Mouse (Mus musculus) hindbrain, embryonic 10.5 days (tissue): Measurements from ENCODE around the gene Cab39l. TPM values are rescaled to one million over a fixed set of nuclear protein-coding genes. Genes with fewer than 3 reads are reported as not detected.

Source experiments
- DNase-seq: peaks from one replicate; pipeline ENCODE4 v3.0.0-alpha.2; 2017; ENCODE audit warnings: low spot score
- H3K27ac ChIP-seq: fragments of 300-500 bp; sonication (generic); 2 replicates; pipeline ENCODE4 v1.5.1; 2016; ENCODE audit warnings: mild to moderate bottlenecking, moderate library complexity
- H3K27me3 ChIP-seq: fragments of 300-500 bp; sonication (generic); 2 replicates; pipeline ENCODE4 v1.6.1; 2016; ENCODE audit warnings: mild to moderate bottlenecking; ENCODE audit not compliant: poor library complexity, insufficient read depth, severe bottlenecking
- H3K36me3 ChIP-seq: fragments of 300-500 bp; sonication (generic); 2 replicates; pipeline ENCODE4 v1.6.1; 2016; ENCODE audit warnings: mild to moderate bottlenecking, moderate library complexity
- H3K4me1 ChIP-seq: fragments of 300-500 bp; sonication (generic); replicated peaks from 2 replicates; pipeline ENCODE4 v1.6.1; 2016; ENCODE audit warnings: mild to moderate bottlenecking
- H3K4me3 ChIP-seq: fragments of 300-500 bp; sonication (generic); 2 replicates; pipeline ENCODE4 v1.5.1; 2016; ENCODE audit warnings: mild to moderate bottlenecking, moderate library complexity
- H3K9me3 ChIP-seq: fragments of 300-500 bp; sonication (generic); 2 replicates; pipeline ENCODE4 v1.6.1; 2016; ENCODE audit warnings: mild to moderate bottlenecking, moderate library complexity
- WGBS: fragments of 180-500 bp; shearing (Covaris S2); methylation state at CpG from one replicate; pipeline ENCODE4 v1.1.7; 2016; 5-methylcytosine and 5-hydroxymethylcytosine counted together
- polyA plus RNA-seq: library from polyadenylated mRNA; unstranded; fragments of >200 nt; fragmentation: Nextera tagmentation; extraction: Ambion mirVana; gene quantifications from 2 replicates; pipeline ENCODE4 v1.2.1, GENCODE M21; 2016

Gene Cab39l
- polyA plus RNA-seq, 1 experiment from 2014 or later: 38.3 TPM

- Histone ChIP-seq H3K9me3 (no peaks in the 10 kb centered on the region), H3K4me1 (peaks cover 29% of the 10 kb centered on the region), H3K27me3 (no peaks in the 10 kb centered on the region), H3K27ac (no peak overlapping the region), H3K36me3 (no peaks in the 10 kb centered on the region), H3K4me3 (no peak overlapping the region)
- DNase-seq: no peak
- 71% methylated on average over 8 of the region's 8 CpGs for WGBS
Observed at GRCm38 (mm10) chr14:59551956-59552355, 111.2 kb downstream of the Cab39l start.

DNA sequence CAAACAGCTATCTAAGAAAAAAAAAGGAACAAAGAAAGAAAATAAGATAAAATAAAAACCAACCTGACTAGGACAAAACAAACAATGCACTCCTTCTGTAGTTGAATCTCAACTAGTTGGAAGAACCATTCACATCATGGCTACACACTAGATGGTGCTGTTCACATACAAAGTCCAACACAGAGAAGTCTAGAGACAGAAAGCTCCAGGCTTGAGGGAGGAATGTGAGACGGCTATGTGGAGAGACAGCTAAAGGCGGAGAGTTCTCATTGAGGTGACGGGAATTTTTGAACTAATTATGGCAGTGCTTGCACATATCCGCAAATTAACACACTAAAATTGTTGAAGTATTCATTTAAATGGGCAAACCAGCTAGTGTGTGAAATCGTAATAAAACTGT lies 113.3 kb downstream of the Cab39l start:
- Histone ChIP-seq H3K36me3 (no peaks in the 10 kb centered on the region), H3K4me3 (no peak overlapping the region), H3K27me3 (no peaks in the 10 kb centered on the region), H3K9me3 (no peaks in the 10 kb centered on the region), H3K4me1 (peaks cover 16% of the 10 kb centered on the region), H3K27ac (no peak overlapping the region)
- DNase-seq: no peak
- 76% methylated on average over 5 of the region's 5 CpGs for WGBS

- WGBS: 92% methylated on average over 8 of the region's 8 CpGs
- no peaks in the 10 kb centered on the region for H3K36me3 ChIP-seq
Observed at GRCm38 (mm10) chr14:59555018-59555417, 114.2 kb downstream of the Cab39l start.

DNA sequence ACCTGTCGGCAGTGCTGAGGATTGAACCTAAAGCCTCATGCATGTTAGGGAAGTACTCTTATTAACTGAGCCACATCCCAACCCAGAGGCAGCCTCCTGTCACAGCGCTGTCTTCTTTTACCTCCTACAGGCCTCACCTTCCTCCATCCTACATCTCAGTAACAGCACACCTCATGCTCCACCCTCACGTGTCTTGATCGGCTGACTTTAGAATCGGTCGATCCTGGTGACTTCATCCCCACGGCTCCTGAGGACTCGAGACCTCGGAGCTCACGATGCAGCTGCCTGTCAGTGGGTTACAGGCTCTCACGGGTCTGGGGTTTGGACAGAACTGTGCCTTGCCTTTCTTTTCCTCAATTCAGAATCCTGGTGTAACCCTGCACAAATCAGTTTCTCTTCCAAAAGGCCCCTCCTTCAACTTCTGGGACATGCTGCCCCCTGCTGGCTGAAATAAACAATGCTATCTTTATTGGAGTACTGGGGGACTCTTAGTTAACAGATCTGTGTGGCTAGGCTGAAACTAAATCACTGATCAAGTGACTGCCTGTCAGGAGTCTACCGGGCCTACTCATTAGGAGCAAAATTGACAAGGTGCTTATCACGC lies 115.3 kb downstream of the Cab39l start:
- DNase-seq: peak; percentile 70
- 58% methylated on average over 13 of the region's 13 CpGs for WGBS
- peaks cover 11% of the 10 kb centered on the region for H3K4me1 ChIP-seq
- H3K27me3 ChIP-seq: no peaks in the 10 kb centered on the region
- H3K4me3 ChIP-seq: no peak overlapping the region
- no peak overlapping the region for H3K27ac ChIP-seq
- no peaks in the 10 kb centered on the region for H3K36me3 ChIP-seq
- no peaks in the 10 kb centered on the region for H3K9me3 ChIP-seq

More at GRCm38 (mm10) chr14:59555018-59555417, 114.2 kb downstream of the Cab39l start:
- no peaks in the 10 kb centered on the region for H3K27me3 ChIP-seq
- H3K4me1 ChIP-seq: peaks cover 16% of the 10 kb centered on the region
- H3K27ac ChIP-seq: no peak overlapping the region
- DNase-seq: no peak
- H3K4me3 ChIP-seq: no peak overlapping the region
- no peaks in the 10 kb centered on the region for H3K9me3 ChIP-seq

GRCm38 (mm10) chr14:59557071-59557470 lies 116.3 kb downstream of the Cab39l start:
- no peaks in the 10 kb centered on the region for H3K9me3 ChIP-seq
- H3K4me3 ChIP-seq: no peak overlapping the region
- H3K36me3 ChIP-seq: no peaks in the 10 kb centered on the region
- H3K27ac ChIP-seq: no peak overlapping the region
- no peak for DNase-seq
- WGBS: 75% methylated on average over 4 of the region's 4 CpGs
- H3K4me1 ChIP-seq: peaks cover under 1% of the 10 kb centered on the region; the same call in 1 of the 2 replicates
- H3K27me3 ChIP-seq: no peaks in the 10 kb centered on the region

DNA sequence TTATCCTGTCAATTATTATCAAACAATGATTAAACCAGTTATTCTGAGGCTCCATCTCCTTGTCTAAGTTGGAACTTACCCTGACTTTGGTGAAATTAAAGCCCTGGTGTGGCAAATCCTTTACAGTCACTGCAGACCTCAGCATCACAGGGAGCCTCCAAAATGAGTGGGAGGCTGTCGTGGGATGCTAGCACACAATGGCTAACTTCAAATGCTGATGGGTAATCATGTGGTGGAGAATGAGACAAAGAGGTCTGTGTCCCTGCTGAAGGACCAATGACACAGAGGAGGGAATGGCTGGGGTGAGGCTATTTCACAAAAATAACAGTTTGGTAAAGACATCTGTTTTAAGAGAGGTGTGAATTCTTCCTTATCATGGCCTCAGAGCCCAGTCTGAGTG lies 117.1 kb downstream of the Cab39l start:
- H3K4me1 ChIP-seq: no peaks in the 10 kb centered on the region
- no peaks in the 10 kb centered on the region for H3K9me3 ChIP-seq
- no peak for DNase-seq
- no peaks in the 10 kb centered on the region for H3K36me3 ChIP-seq
- 43% methylated on average over 1 of the region's 1 CpGs for WGBS
- no peak overlapping the region for H3K4me3 ChIP-seq
- H3K27ac ChIP-seq: no peak overlapping the region
- no peaks in the 10 kb centered on the region for H3K27me3 ChIP-seq

DNA sequence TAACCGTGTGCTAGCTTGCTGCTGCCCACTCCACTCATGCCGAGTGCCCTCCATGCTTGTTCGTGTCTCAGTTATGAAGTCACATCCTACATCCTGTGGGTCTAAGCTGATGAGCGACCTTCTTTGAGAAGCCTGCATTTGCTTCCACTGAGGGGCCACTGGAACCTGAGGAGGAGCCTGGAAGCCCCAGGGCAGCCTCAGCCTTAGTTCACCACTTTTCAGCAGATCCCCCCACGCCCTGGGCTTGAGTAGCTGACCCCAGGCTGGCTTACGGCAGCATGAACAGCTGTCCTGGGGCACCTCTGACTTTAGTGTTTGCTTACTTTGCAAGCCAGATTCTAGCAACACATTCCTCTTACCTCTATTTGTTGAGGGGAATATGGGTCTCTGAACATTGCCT lies 126.0 kb downstream of the Cab39l start:
- no peaks in the 10 kb centered on the region for H3K4me1 ChIP-seq
- H3K9me3 ChIP-seq: no peaks in the 10 kb centered on the region
- peaks cover 22% of the 10 kb centered on the region for H3K36me3 ChIP-seq
- no peak overlapping the region for H3K27ac ChIP-seq
- H3K4me3 ChIP-seq: no peak overlapping the region
- no peaks in the 10 kb centered on the region for H3K27me3 ChIP-seq
- 90% methylated on average over 6 of the region's 6 CpGs for WGBS
- DNase-seq: no peak

- H3K36me3 ChIP-seq: peaks cover 41% of the 10 kb centered on the region
- H3K27me3 ChIP-seq: no peaks in the 10 kb centered on the region
- H3K27ac ChIP-seq: no peak overlapping the region
- WGBS: 89% methylated on average over 5 of the region's 5 CpGs
- H3K4me3 ChIP-seq: no peak overlapping the region
- no peaks in the 10 kb centered on the region for H3K4me1 ChIP-seq
- no peaks in the 10 kb centered on the region for H3K9me3 ChIP-seq
- DNase-seq: no peak
Observed at GRCm38 (mm10) chr14:59576385-59576784, 135.6 kb downstream of the Cab39l start.

GRCm38 (mm10) chr14:59590614-59591013 lies 149.8 kb downstream of the Cab39l start:
- no peak for DNase-seq
- H3K4me1 ChIP-seq: no peaks in the 10 kb centered on the region
- no peak overlapping the region for H3K4me3 ChIP-seq
- 93% methylated on average over 1 of the region's 1 CpGs for WGBS
- H3K27ac ChIP-seq: no peak overlapping the region
- H3K27me3 ChIP-seq: no peaks in the 10 kb centered on the region
- H3K36me3 ChIP-seq: peaks cover 65% of the 10 kb centered on the region
- no peaks in the 10 kb centered on the region for H3K9me3 ChIP-seq

DNA sequence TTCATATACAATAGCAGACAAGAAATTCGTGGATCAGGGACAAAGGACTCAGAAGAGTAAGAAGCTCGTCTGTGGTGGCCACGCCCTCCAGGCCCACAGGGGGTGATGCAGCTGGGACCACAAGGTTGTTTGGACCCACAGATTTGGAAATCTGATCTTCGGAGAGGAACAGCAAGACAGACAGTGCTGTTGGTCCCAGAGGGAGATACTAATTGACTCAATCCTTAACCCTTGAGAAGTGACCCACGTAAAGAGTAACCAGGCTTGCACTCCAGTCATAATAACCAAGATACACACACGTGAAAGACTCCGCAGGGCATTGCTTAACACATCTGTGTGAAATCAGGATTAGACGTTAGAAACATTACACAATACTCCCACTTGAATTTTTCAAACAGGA lies 151.1 kb downstream of the Cab39l start:
- Histone ChIP-seq H3K36me3 (peaks cover 52% of the 10 kb centered on the region), H3K27me3 (no peaks in the 10 kb centered on the region), H3K9me3 (no peaks in the 10 kb centered on the region), H3K27ac (no peak overlapping the region), H3K4me3 (no peak overlapping the region), H3K4me1 (peaks cover 4% of the 10 kb centered on the region)
- DNase-seq: no peak
- 74% methylated on average over 8 of the region's 8 CpGs for WGBS

GRCm38 (mm10) chr14:59592593-59592992 lies 151.8 kb downstream of the Cab39l start:
- Histone ChIP-seq H3K9me3 (no peaks in the 10 kb centered on the region), H3K4me3 (no peak overlapping the region), H3K4me1 (peaks cover 11% of the 10 kb centered on the region), H3K27ac (no peak overlapping the region), H3K36me3 (peaks cover 51% of the 10 kb centered on the region), H3K27me3 (no peaks in the 10 kb centered on the region)
- DNase-seq: no peak
- 98% methylated on average over 3 of the region's 3 CpGs for WGBS

GRCm38 (mm10) chr14:59594988-59595387 lies 154.2 kb downstream of the Cab39l start:
- Histone ChIP-seq H3K27me3 (no peaks in the 10 kb centered on the region), H3K9me3 (no peaks in the 10 kb centered on the region), H3K4me1 (peaks cover 14% of the 10 kb centered on the region), H3K4me3 (no peak overlapping the region), H3K36me3 (peaks cover 29% of the 10 kb centered on the region), H3K27ac (no peak overlapping the region)
- DNase-seq: no peak
- 95% methylated on average over 3 of the region's 3 CpGs for WGBS

DNA sequence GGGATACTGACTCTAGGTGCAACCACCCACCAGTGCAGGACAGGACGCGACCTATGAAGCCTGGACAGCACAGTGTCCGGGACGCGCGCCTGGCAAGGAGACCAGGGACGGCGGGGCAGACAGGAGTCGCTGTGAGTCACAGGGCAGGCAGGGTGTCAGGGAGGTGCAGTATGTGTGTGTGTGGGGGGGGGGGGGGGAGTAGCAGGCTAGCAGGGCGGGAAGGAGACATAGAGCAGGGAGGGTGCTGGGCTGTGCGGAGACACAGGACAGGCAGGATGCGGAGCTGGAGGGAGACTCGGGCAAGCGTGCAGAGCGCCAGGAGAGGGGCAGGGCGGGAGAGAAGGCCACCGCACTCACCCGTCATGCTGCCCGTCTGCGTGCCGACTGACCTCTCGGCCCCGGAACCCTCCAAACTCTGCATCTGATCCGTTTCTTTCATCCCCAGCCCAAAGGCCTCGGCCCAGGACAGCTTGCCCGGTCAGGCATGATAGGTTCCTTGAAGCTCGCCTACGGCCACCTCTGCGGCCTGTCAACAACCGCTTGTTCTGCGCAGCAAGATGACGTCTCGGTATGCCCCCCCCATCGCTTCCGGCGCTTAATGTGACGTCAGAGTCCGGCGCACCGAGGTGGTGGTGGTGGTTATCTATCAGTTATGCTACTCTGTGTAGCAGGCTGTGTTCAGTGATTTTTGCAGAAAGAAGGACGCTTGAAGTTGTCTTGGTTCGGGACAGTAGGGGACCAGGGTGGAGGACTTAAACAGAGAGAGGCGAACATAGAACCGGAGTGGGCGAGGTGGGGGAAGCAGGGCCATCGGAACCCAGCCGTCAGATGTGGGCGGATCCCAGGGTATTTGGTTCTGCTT lies 156.9 kb downstream of the Cab39l start, which contains the start of gene Cdadc1:
Cdadc1 (minus strand) TSS at position 562 of the 862 bp plus-strand sequence.
- 0 out of 2 replicates have a peak, but pooled peaks cover under 1% of the 10 kb centered on the region for H3K27me3 ChIP-seq
- H3K4me1 ChIP-seq: peaks cover 14% of the 10 kb centered on the region
- WGBS: under 1% methylated on average over 47 of the region's 48 CpGs
- H3K27ac ChIP-seq: peak within 1 kb of the TSS; percentile 89
- H3K9me3 ChIP-seq: no peaks in the 10 kb centered on the region
- peak within 1 kb of the TSS; percentile 92 for H3K4me3 ChIP-seq
- peaks cover 10% of the 10 kb centered on the region; the same call in 1 of the 2 replicates for H3K36me3 ChIP-seq
- DNase-seq: peak; percentile 97
